Mouse (Mus musculus): ENCODE data around the gene Usp4. TPM values are rescaled to one million over a fixed set of nuclear protein-coding genes. Genes with fewer than 3 reads are reported as not detected.

The Usp4 gene
- polyA plus RNA-seq, 1 experiment from 2014 or later = 133 TPM

DNA sequence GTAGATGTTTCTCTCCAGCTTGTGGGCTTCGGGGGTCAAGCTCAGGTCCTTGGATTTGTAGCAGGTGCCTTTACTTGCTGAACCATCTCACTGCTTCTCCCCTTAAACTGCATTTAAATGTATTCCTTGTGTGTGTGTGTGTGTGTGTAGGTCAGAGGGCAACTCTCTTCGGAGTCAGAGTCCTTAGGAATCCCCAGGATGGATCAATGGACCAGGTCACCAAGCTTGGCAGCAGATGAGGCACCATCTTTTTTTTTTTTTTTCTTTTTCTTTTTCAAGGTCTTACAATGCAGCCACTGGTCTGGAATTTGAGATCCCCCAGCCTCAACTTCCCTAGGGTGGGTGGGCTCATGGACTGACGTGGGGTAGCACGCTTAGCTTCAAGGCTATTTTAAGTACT is 3.2 kb upstream of the Usp4 start:
- H3K27ac ChIP-seq (replicated peaks; ENCODE audit: low read depth, low read length) = no peak overlapping the region
- H3K4me1 ChIP-seq (ENCODE audit: control insufficient read depth, insufficient read depth, low read length) = no peaks in the 10 kb centered on the region
- 85% methylated on average over 4 of the region's 4 CpGs for WGBS
- H3K4me3 ChIP-seq (ENCODE audit: low read depth, low read length) = no peak overlapping the region
- H3K27me3 ChIP-seq (ENCODE audit: control insufficient read depth, insufficient read depth, low read length) = no peaks in the 10 kb centered on the region
- no peak overlapping the region for H3K4me2 ChIP-seq (ENCODE audit: low read depth, severe bottlenecking)
- H3K9me3 ChIP-seq (ENCODE audit: control insufficient read depth, low read length) = no peaks in the 10 kb centered on the region
- ATAC-seq (ENCODE audit: insufficient number of reproducible peaks, low FRiP score, low TSS enrichment, low read depth) (no peak), DNase-seq (ENCODE audit: low spot score) (no peak)
- H3K9ac ChIP-seq (ENCODE audit: low read length) = no peak overlapping the region
- no peaks in the 10 kb centered on the region for H3K36me3 ChIP-seq (ENCODE audit: control insufficient read depth, insufficient read depth, low read length)

DNA sequence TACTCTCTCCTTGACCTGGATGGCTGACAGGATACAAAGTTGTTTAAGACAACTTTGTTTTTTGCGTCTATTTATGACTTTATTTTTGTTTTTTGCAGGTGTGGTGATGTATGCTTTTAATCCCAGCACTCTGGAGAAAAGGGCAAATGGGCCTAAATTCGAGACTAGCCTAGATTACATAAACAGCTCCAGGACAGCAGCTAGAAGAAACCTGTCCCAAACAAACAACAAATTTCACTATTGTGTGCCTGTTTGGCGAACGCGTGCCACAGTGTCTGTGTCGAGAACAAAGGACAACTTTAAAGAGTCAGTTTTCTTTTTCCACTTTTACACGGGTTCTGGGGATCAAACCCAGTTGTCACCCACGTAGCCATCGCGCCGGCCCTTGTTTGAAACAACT is 629 bp upstream of the Usp4 start:
- H3K9me3 ChIP-seq (ENCODE audit: control insufficient read depth, low read length) = no peaks in the 10 kb centered on the region
- peak overlapping the region; percentile 94 for H3K27ac ChIP-seq (replicated peaks; ENCODE audit: low read depth, low read length)
- H3K9ac ChIP-seq (ENCODE audit: low read length) = peak overlapping the region; percentile 91
- H3K27me3 ChIP-seq (ENCODE audit: control insufficient read depth, insufficient read depth, low read length) = no peaks in the 10 kb centered on the region
- 8% methylated on average over 11 of the region's 11 CpGs for WGBS
- no peak for ATAC-seq (ENCODE audit: insufficient number of reproducible peaks, low FRiP score, low TSS enrichment, low read depth)
- peak overlapping the region; percentile 89 for H3K4me2 ChIP-seq (ENCODE audit: low read depth, severe bottlenecking)
- DNase-seq (ENCODE audit: low spot score) = no peak
- H3K36me3 ChIP-seq (ENCODE audit: control insufficient read depth, insufficient read depth, low read length) = peaks cover 13% of the 10 kb centered on the region
- H3K4me1 ChIP-seq (ENCODE audit: control insufficient read depth, insufficient read depth, low read length) = no peaks in the 10 kb centered on the region
- peak overlapping the region; percentile 86 for H3K4me3 ChIP-seq (ENCODE audit: low read depth, low read length)

DNA sequence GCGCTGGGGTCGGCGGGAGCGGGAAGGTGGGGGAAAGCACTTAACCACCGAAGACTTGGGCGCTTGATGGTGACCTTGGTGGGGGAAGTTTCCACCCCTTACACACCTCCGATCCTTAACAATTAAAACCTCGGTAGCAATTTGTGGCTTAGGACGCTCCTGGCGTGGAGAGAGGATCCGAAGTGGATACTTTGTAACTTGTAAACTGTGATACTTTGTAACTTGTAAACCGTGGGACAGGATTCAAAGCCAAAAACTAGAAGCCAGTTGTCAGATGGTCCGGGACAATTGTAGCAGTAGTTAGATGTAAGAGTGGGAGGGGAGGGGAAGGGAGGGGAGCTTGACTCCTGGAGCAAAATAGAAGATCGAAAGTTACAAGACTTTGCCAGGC is 632 bp downstream of the Usp4 start:
- Histone ChIP-seq H3K27ac (replicated peaks; ENCODE audit: low read depth, low read length) (peak overlapping the region; percentile 15; the same call in 1 of the 2 replicates), H3K4me1 (ENCODE audit: control insufficient read depth, insufficient read depth, low read length) (no peaks in the 10 kb centered on the region), H3K9me3 (ENCODE audit: control insufficient read depth, low read length) (no peaks in the 10 kb centered on the region), H3K4me3 (ENCODE audit: low read depth, low read length) (peak overlapping the region; percentile 86), H3K27me3 (ENCODE audit: control insufficient read depth, insufficient read depth, low read length) (no peaks in the 10 kb centered on the region), H3K9ac (ENCODE audit: low read length) (peak overlapping the region; percentile 91), H3K4me2 (ENCODE audit: low read depth, severe bottlenecking) (peak overlapping the region; percentile 89), H3K36me3 (ENCODE audit: control insufficient read depth, insufficient read depth, low read length) (peaks cover 20% of the 10 kb centered on the region)
- 7% methylated on average over 14 of the region's 14 CpGs for WGBS
- ATAC-seq (ENCODE audit: insufficient number of reproducible peaks, low FRiP score, low TSS enrichment, low read depth) (no peak), DNase-seq (ENCODE audit: low spot score) (no peak)

DNA sequence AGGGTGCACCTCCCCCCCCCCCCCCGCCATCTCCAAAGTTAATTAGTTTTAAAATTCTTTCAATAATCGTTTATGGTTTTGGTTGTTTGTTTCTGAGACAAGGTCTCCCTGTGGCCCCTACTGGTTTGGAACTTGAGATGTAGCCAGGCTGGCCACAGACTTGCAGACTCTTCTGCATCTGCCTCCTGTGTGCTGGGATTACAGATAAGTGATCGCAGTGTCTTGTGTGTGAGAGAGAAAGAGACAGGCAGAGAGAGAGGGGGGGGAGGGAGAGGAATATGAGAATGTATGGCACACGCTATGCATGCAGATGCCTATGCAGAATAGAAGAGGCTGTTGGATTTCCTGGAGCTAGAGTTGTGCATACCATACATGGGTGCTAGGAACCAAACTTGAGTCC is 2.1 kb downstream of the Usp4 start:
- 94% methylated on average over 4 of the region's 4 CpGs for WGBS
- ATAC-seq (ENCODE audit: insufficient number of reproducible peaks, low FRiP score, low TSS enrichment, low read depth) = no peak
- no peaks in the 10 kb centered on the region for H3K4me1 ChIP-seq (ENCODE audit: control insufficient read depth, insufficient read depth, low read length)
- no peak overlapping the region for H3K27ac ChIP-seq (replicated peaks; ENCODE audit: low read depth, low read length)
- no peaks in the 10 kb centered on the region for H3K9me3 ChIP-seq (ENCODE audit: control insufficient read depth, low read length)
- no peak overlapping the region for H3K4me2 ChIP-seq (ENCODE audit: low read depth, severe bottlenecking)
- no peaks in the 10 kb centered on the region for H3K27me3 ChIP-seq (ENCODE audit: control insufficient read depth, insufficient read depth, low read length)
- H3K9ac ChIP-seq (ENCODE audit: low read length) = no peak overlapping the region
- H3K4me3 ChIP-seq (ENCODE audit: low read depth, low read length) = no peak overlapping the region
- peaks cover 25% of the 10 kb centered on the region for H3K36me3 ChIP-seq (ENCODE audit: control insufficient read depth, insufficient read depth, low read length)
- no peak for DNase-seq (ENCODE audit: low spot score)

DNA sequence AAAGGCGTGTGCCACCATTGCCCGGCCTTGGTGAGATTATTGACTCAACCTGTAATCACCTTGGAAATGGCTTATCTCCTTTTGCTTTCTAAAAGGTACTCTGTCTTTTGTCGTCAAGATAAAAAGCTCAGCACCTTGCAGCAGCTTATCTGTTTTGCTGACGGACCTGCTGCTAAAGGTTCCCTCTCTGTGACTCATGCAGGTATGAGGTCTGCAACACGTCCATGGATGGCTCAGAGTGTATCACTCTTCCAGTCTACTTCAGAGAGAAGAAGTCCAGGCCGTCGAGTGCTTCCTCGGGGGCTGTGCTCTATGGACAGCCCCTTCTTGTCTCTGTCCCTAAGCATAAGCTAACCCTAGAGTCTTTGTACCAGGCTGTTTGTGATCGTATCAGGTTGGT is 30.6 kb downstream of the Usp4 start:
- Histone ChIP-seq H3K36me3 (ENCODE audit: control insufficient read depth, insufficient read depth, low read length) (peaks cover 37% of the 10 kb centered on the region), H3K9ac (ENCODE audit: low read length) (no peak overlapping the region), H3K4me2 (ENCODE audit: low read depth, severe bottlenecking) (no peak overlapping the region), H3K27ac (replicated peaks; ENCODE audit: low read depth, low read length) (no peak overlapping the region), H3K27me3 (ENCODE audit: control insufficient read depth, insufficient read depth, low read length) (no peaks in the 10 kb centered on the region), H3K9me3 (ENCODE audit: control insufficient read depth, low read length) (no peaks in the 10 kb centered on the region), H3K4me1 (ENCODE audit: control insufficient read depth, insufficient read depth, low read length) (no peaks in the 10 kb centered on the region), H3K4me3 (ENCODE audit: low read depth, low read length) (no peak overlapping the region)
- WGBS = 93% methylated on average over 9 of the region's 9 CpGs
- ATAC-seq (ENCODE audit: insufficient number of reproducible peaks, low FRiP score, low TSS enrichment, low read depth) (no peak), DNase-seq (ENCODE audit: low spot score) (no peak)

DNA sequence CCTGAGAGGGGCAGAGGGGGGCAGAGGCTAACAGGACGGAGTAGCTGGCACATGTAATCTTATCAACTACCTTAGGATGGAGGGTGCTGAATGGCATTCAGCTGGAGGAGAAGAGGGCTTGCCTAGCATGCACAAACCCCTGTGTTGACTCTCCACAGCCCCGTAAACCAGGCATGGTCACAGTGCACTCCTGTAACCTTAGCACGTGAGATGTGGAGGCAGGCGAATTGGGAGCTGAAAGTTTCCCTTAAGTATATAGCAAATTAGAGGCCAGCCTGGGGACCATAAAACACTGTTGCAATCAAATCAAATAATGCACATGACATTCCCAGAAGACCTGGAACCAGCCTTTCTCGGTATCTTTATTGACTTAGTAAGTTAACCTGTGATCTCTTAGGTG is 31.1 kb downstream of the Usp4 start:
- no peak for DNase-seq (ENCODE audit: low spot score)
- no peak overlapping the region for H3K4me2 ChIP-seq (ENCODE audit: low read depth, severe bottlenecking)
- H3K4me1 ChIP-seq (ENCODE audit: control insufficient read depth, insufficient read depth, low read length) = no peaks in the 10 kb centered on the region
- ATAC-seq (ENCODE audit: insufficient number of reproducible peaks, low FRiP score, low TSS enrichment, low read depth) = no peak
- no peak overlapping the region for H3K9ac ChIP-seq (ENCODE audit: low read length)
- 91% methylated on average over 5 of the region's 5 CpGs for WGBS
- H3K36me3 ChIP-seq (ENCODE audit: control insufficient read depth, insufficient read depth, low read length) = peaks cover 37% of the 10 kb centered on the region
- H3K4me3 ChIP-seq (ENCODE audit: low read depth, low read length) = no peak overlapping the region
- H3K27ac ChIP-seq (replicated peaks; ENCODE audit: low read depth, low read length) = no peak overlapping the region
- no peaks in the 10 kb centered on the region for H3K9me3 ChIP-seq (ENCODE audit: control insufficient read depth, low read length)
- H3K27me3 ChIP-seq (ENCODE audit: control insufficient read depth, insufficient read depth, low read length) = no peaks in the 10 kb centered on the region

DNA sequence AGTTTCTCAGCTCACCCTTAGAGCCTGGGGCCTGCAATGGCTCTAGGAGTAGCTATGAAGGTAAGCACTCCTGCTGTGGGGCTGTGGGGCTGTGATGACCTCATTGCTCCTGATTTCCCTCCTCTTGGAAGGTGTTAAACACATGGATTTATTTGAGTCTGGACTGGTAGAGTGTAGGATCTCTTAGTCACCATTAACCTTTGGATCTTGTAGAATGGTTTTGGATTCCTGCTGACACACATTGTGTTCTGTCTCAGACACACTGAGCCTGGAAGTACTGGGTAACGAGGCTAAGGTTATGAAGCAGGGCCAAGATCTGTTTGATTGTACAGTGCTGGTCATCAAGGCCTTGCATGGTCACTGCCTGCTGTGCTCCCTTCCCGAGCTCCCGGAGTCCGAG is 31.6 kb downstream of the Usp4 start:
- H3K9me3 ChIP-seq (ENCODE audit: control insufficient read depth, low read length) = no peaks in the 10 kb centered on the region
- ATAC-seq (ENCODE audit: insufficient number of reproducible peaks, low FRiP score, low TSS enrichment, low read depth) (no peak), DNase-seq (ENCODE audit: low spot score) (no peak)
- peaks cover 36% of the 10 kb centered on the region for H3K36me3 ChIP-seq (ENCODE audit: control insufficient read depth, insufficient read depth, low read length)
- no peaks in the 10 kb centered on the region for H3K4me1 ChIP-seq (ENCODE audit: control insufficient read depth, insufficient read depth, low read length)
- no peaks in the 10 kb centered on the region for H3K27me3 ChIP-seq (ENCODE audit: control insufficient read depth, insufficient read depth, low read length)
- no peak overlapping the region for H3K4me2 ChIP-seq (ENCODE audit: low read depth, severe bottlenecking)
- 86% methylated on average over 4 of the region's 4 CpGs for WGBS
- no peak overlapping the region for H3K9ac ChIP-seq (ENCODE audit: low read length)
- no peak overlapping the region for H3K27ac ChIP-seq (replicated peaks; ENCODE audit: low read depth, low read length)
- H3K4me3 ChIP-seq (ENCODE audit: low read depth, low read length) = no peak overlapping the region

DNA sequence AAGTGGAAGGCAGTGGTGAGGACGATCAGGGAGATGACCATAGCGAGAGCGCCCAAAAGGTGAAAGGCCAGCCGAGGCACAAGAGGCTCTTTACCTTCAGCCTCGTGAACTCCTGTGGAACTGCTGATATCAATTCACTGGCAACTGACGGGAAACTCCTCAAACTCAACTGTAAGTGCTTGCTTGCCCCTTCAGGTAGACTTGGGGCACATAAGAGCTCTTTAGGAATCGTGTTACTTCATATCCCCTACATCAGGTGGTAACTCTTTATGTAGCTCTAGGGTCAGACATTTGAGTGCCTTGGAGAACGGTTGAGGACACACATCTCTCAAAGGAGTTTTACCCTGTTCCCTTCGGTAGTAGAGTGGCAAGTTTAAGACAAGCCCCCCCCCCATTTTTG is 33.7 kb downstream of the Usp4 start:
- no peak overlapping the region for H3K27ac ChIP-seq (replicated peaks; ENCODE audit: low read depth, low read length)
- no peak overlapping the region for H3K9ac ChIP-seq (ENCODE audit: low read length)
- no peaks in the 10 kb centered on the region for H3K9me3 ChIP-seq (ENCODE audit: control insufficient read depth, low read length)
- 96% methylated on average over 9 of the region's 9 CpGs for whole genome bisulfite sequencing
- ATAC-seq (ENCODE audit: insufficient number of reproducible peaks, low FRiP score, low TSS enrichment, low read depth) (no peak), DNase-seq (ENCODE audit: low spot score) (no peak)
- H3K36me3 ChIP-seq (ENCODE audit: control insufficient read depth, insufficient read depth, low read length) = peaks cover 37% of the 10 kb centered on the region
- no peak overlapping the region for H3K4me2 ChIP-seq (ENCODE audit: low read depth, severe bottlenecking)
- no peaks in the 10 kb centered on the region for H3K27me3 ChIP-seq (ENCODE audit: control insufficient read depth, insufficient read depth, low read length)
- H3K4me3 ChIP-seq (ENCODE audit: low read depth, low read length) = no peak overlapping the region
- no peaks in the 10 kb centered on the region for H3K4me1 ChIP-seq (ENCODE audit: control insufficient read depth, insufficient read depth, low read length)

DNA sequence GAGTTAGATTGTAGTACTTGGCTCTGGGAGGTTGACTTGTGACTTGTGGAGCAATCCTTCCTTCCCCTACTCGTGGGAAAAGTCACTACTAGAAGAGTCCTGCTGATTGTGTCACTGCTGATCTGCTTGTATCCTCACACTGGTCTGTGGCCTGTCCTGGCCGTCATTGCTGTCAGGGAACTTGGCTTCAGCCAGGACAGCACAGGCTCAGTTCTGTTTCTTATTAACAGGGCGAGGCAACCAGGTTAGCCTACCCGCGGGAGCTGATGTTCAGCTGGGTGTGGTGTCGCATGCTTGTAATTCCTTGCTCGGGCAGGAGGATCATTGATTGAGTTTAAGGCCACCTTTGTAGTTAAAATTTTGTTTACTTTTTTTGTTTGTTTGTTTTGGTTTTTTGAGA is 37.4 kb downstream of the Usp4 start:
- H3K36me3 ChIP-seq (ENCODE audit: control insufficient read depth, insufficient read depth, low read length) = peaks cover 41% of the 10 kb centered on the region
- WGBS = 67% methylated on average over 7 of the region's 7 CpGs
- no peak overlapping the region for H3K9ac ChIP-seq (ENCODE audit: low read length)
- no peak overlapping the region for H3K4me3 ChIP-seq (ENCODE audit: low read depth, low read length)
- no peak for DNase-seq (ENCODE audit: low spot score)
- no peaks in the 10 kb centered on the region for H3K9me3 ChIP-seq (ENCODE audit: control insufficient read depth, low read length)
- H3K4me1 ChIP-seq (ENCODE audit: control insufficient read depth, insufficient read depth, low read length) = no peaks in the 10 kb centered on the region
- no peak overlapping the region for H3K4me2 ChIP-seq (ENCODE audit: low read depth, severe bottlenecking)
- no peak for ATAC-seq (ENCODE audit: insufficient number of reproducible peaks, low FRiP score, low TSS enrichment, low read depth)
- no peak overlapping the region for H3K27ac ChIP-seq (replicated peaks; ENCODE audit: low read depth, low read length)
- no peaks in the 10 kb centered on the region for H3K27me3 ChIP-seq (ENCODE audit: control insufficient read depth, insufficient read depth, low read length)

Data from limb, embryonic 11.5 days (tissue).